Mouse (Mus musculus): ENCODE results near the gene Ncf4. TPM values are rescaled to one million over a fixed set of nuclear protein-coding genes. Genes with fewer than 3 reads are reported as not detected.

The Ncf4 gene
- total RNA-seq, 2 experiments from 2014 or later: 2.0 to 2.8 TPM

Small RNAs within 50 kb of the gene (microRNA-seq; reads per million reads assigned to microRNA genes)
- gene Mir7676-1: 0 reads per million in 2 experiments

Other genes starting within 250 kb of the Ncf4 start
- gene Cacng2, start 124.8 kb upstream of the Ncf4 start, total RNA-seq (2021): not detected
- 10 to 100 TPM in 1 of 2 experiments, 1 to 10 TPM in 1; 8.2 to 11.6 TPM for gene Ift27, start 70.7 kb upstream of the Ncf4 start, total RNA-seq (2021)
- under 1 TPM; 0.57 to 0.93 TPM for gene Pvalb, start 38.4 kb upstream of the Ncf4 start, total RNA-seq (2021)
- 1 to 10 TPM in 1 of 2 experiments, under 1 TPM in 1; 0.37 to 2.5 TPM for gene Csf2rb2, start 60.9 kb downstream of the Ncf4 start, total RNA-seq (2021)
- gene Csf2rb, start 81.0 kb downstream of the Ncf4 start, total RNA-seq (2021): 1 to 10 TPM in 1 of 2 experiments, under 1 TPM in 1; 0.87 to 5.0 TPM
- not detected for gene Tex33, start 151.1 kb downstream of the Ncf4 start, total RNA-seq (2021)
- 10 to 100 TPM; 21.5 to 28.3 TPM for gene Tst, start 161.1 kb downstream of the Ncf4 start, total RNA-seq (2021)
- gene Mpst, start 161.6 kb downstream of the Ncf4 start, total RNA-seq (2021): 10 to 100 TPM; 47.9 to 49.0 TPM
- gene Kctd17, start 183.8 kb downstream of the Ncf4 start, total RNA-seq (2021): 10 to 100 TPM; 22.5 to 23.7 TPM
- gene Tmprss6, start 223.8 kb downstream of the Ncf4 start, total RNA-seq (2021): not detected

Data from heart, adult 18-20 months (tissue).